Mouse (Mus musculus): ENCODE measurements around the gene Cdkn2c.
"Not testable (repeated sequence)": the region's sequence is repeated elsewhere in the genome, so short reads cannot be mapped to it uniquely, and the experiment has no call there.

Gene Cdkn2c

GRCm38 (mm10) chr4:109666461-109667269 lies at the start of gene Cdkn2c:
Gene Cdkn2c, minus strand, starts transcription at chr4:109667189.
- peak; percentile 89 to 95 for DNase-seq (ENCODE audit: low spot score in 2 of 2)

DNA sequence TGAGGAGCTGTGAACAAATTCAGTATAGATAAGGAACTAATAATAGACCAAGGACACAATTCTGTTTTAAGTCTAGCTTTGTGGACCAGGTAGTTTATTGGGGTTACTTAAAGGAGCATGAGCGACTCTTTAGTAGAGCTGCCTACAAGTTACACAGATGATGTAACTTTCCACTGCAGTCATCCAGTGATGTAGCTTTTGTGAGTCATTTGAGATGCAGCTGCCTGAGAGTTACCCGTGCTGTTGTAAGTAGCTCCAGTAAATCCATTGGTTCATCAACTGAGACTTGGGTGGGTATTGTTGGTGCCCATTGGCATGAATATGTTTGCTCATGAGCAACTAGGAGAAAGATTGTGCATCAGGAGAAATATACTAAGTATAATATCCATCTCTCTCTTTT lies 38.4 kb upstream of the Cdkn2c start:
- DNase-seq (ENCODE audit: low spot score in 2 of 2), result no peak

- no peak for DNase-seq (ENCODE audit: low spot score in 2 of 2)
These were observed 36.6 kb upstream of the Cdkn2c start for GRCm38 (mm10) chr4:109703568-109703967.

GRCm38 (mm10) chr4:109700727-109701126 lies 33.7 kb upstream of the Cdkn2c start:
- not testable (repeated sequence) for DNase-seq (ENCODE audit: low spot score in 2 of 2)

- DNase-seq (ENCODE audit: low spot score in 2 of 2), result no peak
These were observed 25.7 kb upstream of the Cdkn2c start for GRCm38 (mm10) chr4:109692674-109693073.

DNA sequence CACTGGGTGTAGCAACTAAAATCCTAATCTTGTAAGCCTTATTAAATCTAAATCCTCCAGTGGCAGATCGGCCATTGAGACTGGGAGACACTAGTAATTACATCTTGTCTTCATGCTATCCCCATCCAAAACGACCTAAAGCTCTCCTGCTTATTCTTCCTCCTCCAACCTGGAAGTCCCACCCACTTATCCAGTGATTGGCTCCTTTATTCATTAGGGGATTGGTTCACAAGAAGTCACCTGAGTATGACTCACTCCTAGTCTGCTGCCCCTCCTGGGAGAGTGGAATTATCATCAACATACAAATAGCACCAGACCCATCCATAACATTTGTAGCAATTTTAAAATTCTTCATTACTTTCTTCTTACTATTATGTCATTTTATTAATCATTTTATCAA lies 16.6 kb upstream of the Cdkn2c start:
- no peak for DNase-seq (ENCODE audit: low spot score in 2 of 2)

- DNase-seq (ENCODE audit: low spot score in 2 of 2), result no peak
These were observed 10.2 kb upstream of the Cdkn2c start for GRCm38 (mm10) chr4:109677221-109677620.

DNA sequence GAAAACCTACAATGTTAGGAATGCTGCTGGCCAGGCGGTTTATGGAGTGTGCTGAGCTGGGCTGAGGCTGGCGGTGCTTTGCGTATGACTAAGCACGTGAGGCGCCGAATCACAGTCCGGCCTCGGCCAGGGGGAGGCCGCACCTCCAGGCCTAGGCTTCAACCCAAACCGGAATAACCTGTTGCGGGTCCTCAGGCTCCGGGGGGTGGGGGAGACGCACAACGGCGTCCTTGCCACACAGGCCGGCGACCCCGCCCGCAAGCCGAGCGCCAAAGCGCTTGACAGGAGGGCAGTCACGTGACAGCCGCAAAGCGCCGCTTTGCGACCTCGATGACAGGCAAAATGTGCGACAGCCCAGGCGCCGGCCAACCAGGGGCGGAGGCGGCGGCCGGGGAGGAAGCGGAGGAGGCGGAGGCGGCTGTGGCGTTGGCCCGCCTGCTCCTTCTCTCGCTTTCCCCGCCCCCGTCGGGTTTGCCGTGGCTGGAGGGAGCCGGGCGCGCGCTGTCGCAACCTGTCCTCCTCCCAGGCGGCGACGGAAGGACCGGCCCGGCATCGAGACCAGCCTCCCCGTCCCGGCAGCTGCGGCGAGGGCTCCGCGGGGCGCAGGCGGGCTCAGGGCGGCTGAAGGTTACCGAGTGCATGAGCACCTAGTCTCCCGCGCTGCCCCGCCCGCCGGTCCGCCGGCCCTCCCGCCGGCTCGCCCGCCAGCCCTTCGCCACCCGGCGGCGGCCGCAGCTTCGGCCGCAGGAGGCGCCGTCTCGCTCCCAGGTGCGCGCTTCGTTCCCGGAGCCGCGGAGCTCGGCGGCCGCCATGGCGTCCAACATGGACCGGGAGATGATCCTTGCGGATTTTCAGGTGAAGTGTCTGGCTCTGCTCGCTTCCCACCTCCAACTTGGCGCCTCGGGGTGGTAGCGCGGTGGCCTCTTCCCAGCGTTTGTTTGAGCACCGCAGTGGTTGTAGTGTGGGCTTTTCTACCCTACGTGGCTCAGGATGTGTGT lies 9.5 kb upstream of the Cdkn2c start, which contains the start of gene Faf1:
Gene Faf1, plus strand, starts transcription at position 371 of the 998 bp plus-strand sequence.
- DNase-seq (ENCODE audit: low spot score in 2 of 2), result peak; percentile 98

DNA sequence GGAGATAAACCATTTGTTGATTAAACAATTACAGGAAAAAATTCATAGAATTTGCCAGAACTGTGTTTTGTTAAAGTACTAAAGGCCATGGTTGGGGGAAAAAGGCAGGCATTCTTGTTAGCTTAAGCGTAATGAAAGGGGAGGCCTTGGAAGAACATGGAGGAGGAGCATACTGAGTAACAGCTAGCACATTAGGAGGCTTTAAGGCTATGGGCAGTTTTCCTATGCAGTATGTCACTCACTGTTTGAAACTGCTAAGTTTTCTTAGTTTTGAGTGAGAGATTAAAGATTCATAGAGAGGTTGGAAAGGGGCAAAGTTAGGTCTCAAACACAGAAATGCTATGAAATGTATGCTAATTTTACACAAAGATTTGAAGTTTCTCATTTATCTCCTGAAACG lies 7.1 kb upstream of the Cdkn2c start:
- DNase-seq (ENCODE audit: low spot score in 2 of 2), result no peak

DNA sequence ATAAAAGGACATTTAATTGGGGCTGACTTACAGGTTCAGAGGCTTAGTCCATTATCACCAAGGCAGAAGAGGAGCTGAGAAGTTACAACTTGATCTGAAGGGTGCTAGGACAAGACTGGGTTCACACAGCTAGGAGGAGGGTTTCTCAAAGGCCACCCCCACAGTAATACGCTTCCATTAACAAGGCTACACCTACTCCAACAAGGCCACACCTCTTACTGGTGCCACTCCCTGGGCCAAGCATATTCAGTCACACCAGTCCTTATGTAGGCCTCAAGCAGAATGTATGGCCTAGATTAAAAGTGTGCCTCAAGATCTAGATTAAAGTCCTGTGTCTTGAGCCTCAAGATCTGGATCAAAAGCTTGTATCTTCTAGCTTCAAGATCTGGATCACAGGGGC lies 5.0 kb upstream of the Cdkn2c start:
- no peak for DNase-seq (ENCODE audit: low spot score in 2 of 2)

- no peak for DNase-seq (ENCODE audit: low spot score in 2 of 2)
These were observed 3.2 kb upstream of the Cdkn2c start for GRCm38 (mm10) chr4:109670213-109670612.

DNA sequence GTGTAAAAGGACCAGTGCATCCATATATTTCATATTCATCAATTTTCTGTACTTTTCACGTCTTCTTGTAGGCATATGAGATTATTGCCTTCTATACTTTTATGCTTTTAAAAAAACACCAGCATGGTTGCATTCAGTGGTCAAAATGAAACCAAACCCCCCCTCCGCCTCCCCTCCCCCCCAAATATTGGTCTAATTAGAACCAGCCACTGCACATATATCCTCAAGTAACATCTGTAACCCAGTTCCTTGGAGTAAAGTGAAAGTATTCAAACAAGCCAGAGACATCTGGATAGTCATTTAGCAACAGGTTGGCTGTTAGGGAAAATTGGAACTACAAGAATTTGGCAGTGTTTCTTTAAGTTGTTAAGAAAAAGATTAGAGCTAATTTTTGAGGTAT lies 529 bp upstream of the Cdkn2c start:
- DNase-seq (ENCODE audit: low spot score in 2 of 2), result no peak

DNA sequence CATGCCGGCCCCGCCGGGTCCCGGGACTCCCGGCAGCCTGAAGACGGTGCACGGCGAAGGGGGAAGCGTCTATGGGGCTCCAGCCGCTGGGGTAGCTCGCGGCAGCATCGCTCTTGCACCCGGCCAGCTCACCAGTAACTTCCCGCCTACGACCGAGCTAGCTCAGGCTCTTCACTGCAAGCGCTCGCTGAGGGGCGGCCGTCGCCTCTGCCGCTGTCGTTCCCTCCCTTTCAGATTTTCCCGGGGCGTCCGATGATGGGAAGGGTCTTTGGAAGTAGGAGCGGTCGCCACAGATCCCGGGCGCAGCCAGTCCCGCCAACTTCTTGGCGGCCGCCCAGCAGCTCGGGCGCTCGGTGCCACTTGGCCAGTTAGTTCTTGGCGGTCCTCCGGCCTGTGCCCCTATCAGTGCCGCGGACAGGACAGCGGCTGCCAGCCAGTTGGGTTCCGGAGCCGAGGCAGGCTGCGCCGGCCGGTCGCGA lies 968 bp downstream of the Cdkn2c start:
- peak; percentile 65 to 86 for DNase-seq (ENCODE audit: low spot score in 2 of 2)

- DNase-seq (ENCODE audit: low spot score in 2 of 2), result peak; percentile 68 to 81
These were observed 1.6 kb downstream of the Cdkn2c start for GRCm38 (mm10) chr4:109665101-109665981.

DNA sequence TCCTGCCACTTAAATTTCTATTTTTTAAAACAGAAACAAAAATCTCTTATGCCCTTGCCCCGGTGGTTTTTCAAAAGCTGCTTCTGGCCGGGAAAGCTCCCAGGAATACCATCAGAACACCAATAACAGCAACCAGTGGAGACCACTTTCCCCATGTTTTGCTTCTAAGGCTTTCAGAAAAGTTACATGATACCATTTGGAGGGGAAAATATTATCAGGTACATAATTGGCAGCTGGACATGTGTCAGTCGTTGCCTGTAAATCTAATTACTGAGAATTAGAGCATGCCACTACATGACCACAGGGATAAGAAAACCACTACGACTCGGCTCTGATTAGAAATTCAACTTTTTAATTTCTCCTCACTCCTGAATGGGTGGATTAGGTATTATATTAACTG lies 2.9 kb downstream of the Cdkn2c start:
- DNase-seq (ENCODE audit: low spot score in 2 of 2), result no peak

GRCm38 (mm10) chr4:109662271-109662670 lies 4.7 kb downstream of the Cdkn2c start:
- DNase-seq (ENCODE audit: low spot score in 2 of 2), result no peak

GRCm38 (mm10) chr4:109661183-109661582 lies 5.8 kb downstream of the Cdkn2c start:
- DNase-seq (ENCODE audit: low spot score in 2 of 2), result no peak

DNA sequence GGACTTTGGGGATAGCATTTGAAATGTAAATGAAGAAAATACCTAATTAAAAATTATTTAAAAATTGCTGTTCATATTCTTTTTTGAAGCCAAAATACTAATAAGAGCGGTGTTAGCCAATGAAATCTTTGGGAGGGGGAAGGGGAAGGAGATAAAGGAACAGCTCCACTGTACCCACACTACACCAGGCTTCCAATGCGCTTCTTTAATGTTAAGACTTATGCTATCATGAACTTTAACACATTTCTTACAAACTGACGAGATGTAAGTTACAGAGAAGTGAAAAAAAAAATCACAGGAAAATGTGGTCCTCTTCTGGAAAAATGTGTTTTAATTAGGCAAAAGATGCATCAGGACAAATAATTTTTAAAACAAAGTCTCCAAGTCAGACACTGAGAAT lies 6.4 kb downstream of the Cdkn2c start:
- no peak for DNase-seq (ENCODE audit: low spot score in 2 of 2)

DNA sequence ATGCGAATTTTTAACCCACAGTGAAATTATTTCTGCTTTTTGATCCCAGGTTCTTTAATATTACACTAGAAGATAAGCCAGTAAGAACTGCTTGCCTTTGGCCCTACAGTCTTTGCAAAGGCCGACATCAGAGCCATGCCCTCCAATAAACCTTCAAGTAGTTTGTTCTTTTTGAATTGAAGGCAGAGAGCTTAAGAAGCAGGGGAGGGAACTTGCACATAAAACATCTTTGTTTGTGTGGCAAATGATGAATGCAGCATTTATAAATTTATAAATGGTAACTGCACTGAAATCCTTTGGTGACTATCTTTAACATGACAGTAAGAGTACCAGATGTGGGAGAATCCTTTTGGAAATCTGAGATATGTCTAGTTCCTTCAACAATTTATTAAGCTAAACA lies 7.4 kb downstream of the Cdkn2c start:
- no peak for DNase-seq (ENCODE audit: low spot score in 2 of 2)

DNA sequence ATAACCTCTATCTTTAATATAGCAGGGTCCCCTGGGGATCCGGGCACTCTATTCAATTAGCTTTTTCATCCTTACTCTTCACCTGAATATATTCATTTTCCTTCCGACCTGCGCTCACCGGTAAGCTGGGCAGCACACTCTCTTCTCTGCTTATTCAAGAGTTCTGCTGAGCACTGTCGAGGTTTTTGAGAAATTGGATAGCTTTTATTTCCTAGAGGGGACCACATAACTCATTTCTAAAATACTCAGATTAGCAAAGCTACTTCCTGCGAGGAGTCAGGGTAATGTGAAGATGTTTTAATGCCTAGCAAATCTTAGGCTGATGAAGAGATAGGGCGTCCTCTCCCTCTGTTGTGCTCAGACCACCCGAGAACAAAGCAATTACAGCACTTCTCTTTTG lies 8.2 kb downstream of the Cdkn2c start:
- DNase-seq (ENCODE audit: low spot score in 2 of 2), result no peak

GRCm38 (mm10) chr4:109657851-109658500 lies 9.0 kb downstream of the Cdkn2c start:
- no peak for DNase-seq (ENCODE audit: low spot score in 2 of 2)
